Mouse (Mus musculus) CD4-positive helper T cell, adult 2 months (primary cell): Measurements from ENCODE around the gene Aktip.

Source experiments
- DNase-seq: peaks from one replicate; pipeline ENCODE4 v3.0.0-alpha.2; 2012; ENCODE audit warnings: low read depth, missing footprints, low spot score

The Aktip gene

GRCm38 (mm10) chr8:91132731-91133130, 67.0 kb downstream of the Aktip start:
- no peak for DNase-seq

- no peak for DNase-seq
Observed at GRCm38 (mm10) chr8:91126786-91127185, 73.0 kb downstream of the Aktip start.

GRCm38 (mm10) chr8:91124315-91124714, 75.5 kb downstream of the Aktip start:
- no peak for DNase-seq

- peak; percentile 32 for DNase-seq
Observed at GRCm38 (mm10) chr8:91118131-91118530, 81.6 kb downstream of the Aktip start.

GRCm38 (mm10) chr8:91117537-91117936, 82.2 kb downstream of the Aktip start:
- DNase-seq = no peak

GRCm38 (mm10) chr8:91114910-91115309, 84.9 kb downstream of the Aktip start:
- no peak for DNase-seq

- DNase-seq = no peak
Observed at GRCm38 (mm10) chr8:91114428-91114827, 85.3 kb downstream of the Aktip start.

GRCm38 (mm10) chr8:91111868-91112477, 87.8 kb downstream of the Aktip start:
- no peak for DNase-seq

- no peak for DNase-seq
Observed at GRCm38 (mm10) chr8:91106271-91106670, 93.5 kb downstream of the Aktip start.

- DNase-seq = no peak
Observed at GRCm38 (mm10) chr8:91098106-91098505, 101.7 kb downstream of the Aktip start.

GRCm38 (mm10) chr8:91094135-91094534, 105.6 kb downstream of the Aktip start:
- no peak for DNase-seq

GRCm38 (mm10) chr8:91089601-91090000, 110.2 kb downstream of the Aktip start:
- no peak for DNase-seq

- DNase-seq = no peak
Observed at GRCm38 (mm10) chr8:91088452-91088851, 111.3 kb downstream of the Aktip start.

- DNase-seq = peak; percentile 32
Observed at GRCm38 (mm10) chr8:91082428-91082827, 117.3 kb downstream of the Aktip start.

GRCm38 (mm10) chr8:91081911-91082310, 117.9 kb downstream of the Aktip start:
- DNase-seq = peak; percentile 49

GRCm38 (mm10) chr8:91079678-91080077, 120.1 kb downstream of the Aktip start:
- DNase-seq = no peak

GRCm38 (mm10) chr8:91077077-91077867, 122.5 kb downstream of the Aktip start:
- DNase-seq = peak; percentile 70

GRCm38 (mm10) chr8:91070275-91070859, 129.4 kb downstream of the Aktip start:
- DNase-seq = peak; percentile 93

GRCm38 (mm10) chr8:91069834-91070233, 129.9 kb downstream of the Aktip start, which contains the start of gene Rbl2:
TSS of gene Rbl2 (plus strand) at chr8:91070057.
- DNase-seq = peak; percentile 93

- no peak for DNase-seq
Observed at GRCm38 (mm10) chr8:91069407-91069806, 130.4 kb downstream of the Aktip start.

GRCm38 (mm10) chr8:91065179-91065578, 134.6 kb downstream of the Aktip start:
- DNase-seq = no peak
